Mouse (Mus musculus): ENCODE measurements around the gene 5430427O19Rik.

GRCm38 (mm10) chrX:85874367-85874766 lies 4.2 kb downstream of the 5430427O19Rik start:
- TF ChIP-seq CTCF (IDR thresholded peaks at IDR 0.05; ENCODE audit: low read depth, low read length), result no peak
- TF ChIP-seq POLR2A (IDR thresholded peaks at IDR 0.05; ENCODE audit: extremely low read depth, insufficient read depth, low read length), result no peak

All from liver, adult 2 months (tissue).